Mouse (Mus musculus) ES-Bruce4 (cell line): ENCODE measurements around the gene Pcx. TPM values are rescaled to one million over a fixed set of nuclear protein-coding genes. Genes with fewer than 3 reads are reported as not detected.

Experiments
- H3K27ac ChIP-seq: 2 replicates; pipeline ENCODE4 v1.5.1; 2012; ENCODE audit warnings: low read length, inconsistent platforms; ENCODE audit not compliant: insufficient read depth
- H3K27me3 ChIP-seq: 2 replicates; pipeline ENCODE4 v1.6.1; 2012; ENCODE audit warnings: mild to moderate bottlenecking, low read length, inconsistent platforms; ENCODE audit not compliant: control insufficient read depth, poor library complexity, insufficient read depth, severe bottlenecking
- H3K36me3 ChIP-seq: 2 replicates; pipeline ENCODE4 v1.6.1; 2012; ENCODE audit warnings: inconsistent platforms, mild to moderate bottlenecking, low read length, moderate library complexity; ENCODE audit not compliant: control insufficient read depth, poor library complexity, insufficient read depth, severe bottlenecking
- H3K4me1 ChIP-seq: one replicate; pipeline ENCODE4 v1.8.1; 2011; ENCODE audit warnings: low read length; ENCODE audit not compliant: control insufficient read depth, insufficient read depth
- H3K4me3 ChIP-seq: 2 replicates; pipeline ENCODE4 v1.5.1; 2011; ENCODE audit warnings: low read depth, mild to moderate bottlenecking, low read length
- H3K9ac ChIP-seq: 2 replicates; pipeline ENCODE4 v1.6.1; 2012; ENCODE audit warnings: low read depth, mild to moderate bottlenecking, inconsistent platforms; ENCODE audit not compliant: poor library complexity, severe bottlenecking
- H3K9me3 ChIP-seq: replicated peaks from 2 replicates; pipeline ENCODE4 v1.6.1; 2012; ENCODE audit warnings: mild to moderate bottlenecking, low read length, inconsistent platforms; ENCODE audit not compliant: control insufficient read depth, poor library complexity, insufficient read depth, severe bottlenecking
- CTCF ChIP-seq: IDR thresholded peaks from one replicate; pipeline ENCODE4 v1.8.1; 2011; ENCODE audit warnings: low read depth, low read length
- EP300 ChIP-seq: IDR thresholded peaks from 2 replicates; pipeline ENCODE4 v1.6.1; 2011; ENCODE audit warnings: low read depth, low read length; ENCODE audit not compliant: insufficient read depth
- POLR2A ChIP-seq: IDR thresholded peaks from one replicate; pipeline ENCODE4 v1.8.1; 2011; ENCODE audit warnings: low read length; ENCODE audit not compliant: insufficient read depth
- polyA plus RNA-seq: library from polyadenylated mRNA; stranded (reverse); fragments of >200 nt; gene quantifications from 2 replicates; pipeline ENCODE4 v1.2.4, GENCODE M21; 2011; ENCODE audit warnings: low read depth; ENCODE audit not compliant: missing spikeins, insufficient read depth, insufficient read length

Gene Pcx
- polyA plus RNA-seq, 1 experiment, result 7.9 TPM

DNA sequence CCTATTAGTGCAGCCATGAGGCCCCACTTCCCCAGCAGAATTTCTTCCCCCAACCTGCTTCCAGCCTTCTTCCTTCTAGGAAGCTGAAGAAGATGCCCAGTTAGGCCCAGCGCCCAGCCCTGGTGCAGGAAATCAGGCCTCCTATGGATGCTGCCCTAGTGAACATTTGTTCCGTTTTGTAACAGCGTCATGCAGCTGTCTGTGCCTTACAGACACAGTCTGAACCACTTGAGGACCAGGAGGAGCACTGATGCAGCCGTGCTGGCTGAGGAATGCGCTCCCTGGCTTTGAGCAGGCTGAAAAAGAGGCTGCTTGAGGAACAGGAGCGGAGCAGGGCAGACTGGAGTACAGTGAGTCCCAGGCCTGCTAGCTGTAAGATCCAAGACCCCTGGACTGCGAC, 15.6 kb upstream of the Pcx start:
- H3K9me3 ChIP-seq, result no peaks in the 10 kb centered on the region
- no peak overlapping the region for H3K27ac ChIP-seq
- H3K4me3 ChIP-seq, result no peak overlapping the region
- H3K36me3 ChIP-seq, result no peaks in the 10 kb centered on the region
- H3K27me3 ChIP-seq, result no peaks in the 10 kb centered on the region
- H3K9ac ChIP-seq, result no peak overlapping the region
- H3K4me1 ChIP-seq, result no peaks in the 10 kb centered on the region
- TF ChIP-seq CTCF (no peak), EP300 (no peak)

DNA sequence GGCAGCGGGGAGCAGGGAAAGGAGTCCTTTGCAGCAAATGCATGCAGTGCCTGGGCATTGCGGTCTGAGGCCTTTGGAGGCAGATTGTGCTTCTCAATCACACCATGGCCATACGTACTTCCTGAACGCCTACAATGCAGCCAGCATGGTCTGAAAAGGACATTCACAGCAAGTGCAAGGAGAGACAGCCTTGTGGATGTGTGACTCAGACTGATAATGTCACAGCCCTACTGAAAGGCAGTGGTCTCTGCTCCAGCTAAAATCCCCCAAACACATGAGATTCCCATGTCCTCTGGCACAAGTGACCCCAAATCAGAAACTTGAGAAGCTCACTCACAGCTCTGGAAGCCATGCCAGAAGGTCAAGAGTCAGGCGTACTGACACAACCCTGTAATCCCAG, 14.5 kb upstream of the Pcx start:
- Histone ChIP-seq H3K36me3 (no peaks in the 10 kb centered on the region), H3K27ac (no peak overlapping the region), H3K9me3 (no peaks in the 10 kb centered on the region), H3K9ac (no peak overlapping the region), H3K27me3 (no peaks in the 10 kb centered on the region), H3K4me3 (no peak overlapping the region), H3K4me1 (no peaks in the 10 kb centered on the region)
- no peak for TF ChIP-seq CTCF
- no peak for TF ChIP-seq POLR2A
- TF ChIP-seq EP300, result no peak

DNA sequence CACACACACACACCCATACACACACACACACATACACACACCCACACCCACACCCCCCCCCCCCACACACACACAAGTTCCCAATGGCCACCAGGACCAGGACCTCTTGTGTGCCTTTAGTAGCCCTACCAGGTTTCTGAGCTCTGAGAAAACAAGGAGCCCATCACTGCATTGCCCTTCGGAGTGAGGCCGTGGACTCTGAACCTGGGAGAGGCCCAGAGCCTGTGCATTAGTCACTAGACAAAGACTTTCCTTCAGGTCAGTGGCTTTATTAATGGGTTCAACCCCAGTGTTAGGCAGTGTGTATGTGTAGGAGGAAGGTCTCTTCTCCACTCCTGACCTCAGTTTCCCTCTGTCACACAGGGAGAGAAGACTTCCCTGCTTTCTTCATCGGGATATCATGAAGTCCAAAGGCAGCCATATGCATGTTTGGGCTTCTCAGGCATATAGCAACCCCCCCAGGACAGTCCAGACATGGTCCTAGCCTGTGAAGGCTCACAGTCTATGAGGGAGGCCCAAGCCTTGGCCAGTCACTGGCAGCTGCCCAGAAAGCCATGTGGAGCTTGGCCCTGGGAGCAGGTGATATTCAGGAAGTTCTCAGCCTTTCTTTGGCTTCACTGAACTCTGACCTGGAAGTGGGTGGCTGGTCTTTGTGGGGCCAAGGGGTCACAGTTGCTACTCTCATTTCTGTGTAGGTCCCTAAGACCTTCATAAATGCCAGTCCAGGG, 13.6 kb upstream of the Pcx start:
- no peaks in the 10 kb centered on the region for H3K27me3 ChIP-seq
- no peaks in the 10 kb centered on the region for H3K36me3 ChIP-seq
- TF ChIP-seq CTCF (no peak), POLR2A (no peak), EP300 (no peak)
- no peak overlapping the region for H3K9ac ChIP-seq
- no peaks in the 10 kb centered on the region for H3K9me3 ChIP-seq
- no peaks in the 10 kb centered on the region for H3K4me1 ChIP-seq
- H3K27ac ChIP-seq, result no peak overlapping the region
- H3K4me3 ChIP-seq, result no peak overlapping the region

DNA sequence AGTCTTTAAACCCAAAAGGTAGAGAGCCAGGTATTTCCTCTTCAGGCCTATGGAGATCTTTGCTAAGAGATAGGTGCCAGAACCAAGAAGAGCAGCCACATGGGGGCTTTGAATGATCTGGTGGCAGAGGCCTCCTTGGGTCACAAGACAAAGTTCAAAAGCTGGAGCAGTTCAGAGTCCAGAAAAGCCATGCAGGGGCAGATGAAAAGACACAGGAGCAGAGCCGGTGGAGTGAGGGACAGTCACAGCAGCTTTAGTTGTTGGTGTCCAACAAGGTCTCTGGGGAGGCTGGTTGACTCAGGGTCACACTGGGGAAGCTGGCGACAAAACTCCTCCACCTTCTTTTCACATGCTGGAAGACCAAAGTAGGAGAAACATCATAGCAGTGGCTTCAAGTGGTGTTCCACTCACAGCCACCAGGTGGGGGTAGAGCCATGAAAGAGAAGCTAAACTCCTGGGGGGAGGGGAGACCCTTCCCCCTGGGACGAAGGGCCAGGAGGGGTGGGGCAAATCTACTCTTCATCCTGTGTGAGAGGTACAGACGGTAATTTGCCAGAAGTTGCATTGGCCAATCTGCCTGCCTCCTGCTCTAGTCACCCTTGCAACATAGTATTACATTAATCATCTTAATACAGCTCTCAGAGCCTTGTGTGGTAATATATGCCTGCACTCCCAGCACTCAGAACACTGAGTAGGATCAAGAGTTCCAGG, 12.9 kb upstream of the Pcx start:
- TF ChIP-seq CTCF (peak; percentile 84), EP300 (no peak)
- no peak overlapping the region for H3K27ac ChIP-seq
- H3K27me3 ChIP-seq, result no peaks in the 10 kb centered on the region
- H3K9ac ChIP-seq, result no peak overlapping the region
- H3K36me3 ChIP-seq, result no peaks in the 10 kb centered on the region
- no peaks in the 10 kb centered on the region for H3K4me1 ChIP-seq
- no peak overlapping the region for H3K4me3 ChIP-seq
- H3K9me3 ChIP-seq, result no peaks in the 10 kb centered on the region

DNA sequence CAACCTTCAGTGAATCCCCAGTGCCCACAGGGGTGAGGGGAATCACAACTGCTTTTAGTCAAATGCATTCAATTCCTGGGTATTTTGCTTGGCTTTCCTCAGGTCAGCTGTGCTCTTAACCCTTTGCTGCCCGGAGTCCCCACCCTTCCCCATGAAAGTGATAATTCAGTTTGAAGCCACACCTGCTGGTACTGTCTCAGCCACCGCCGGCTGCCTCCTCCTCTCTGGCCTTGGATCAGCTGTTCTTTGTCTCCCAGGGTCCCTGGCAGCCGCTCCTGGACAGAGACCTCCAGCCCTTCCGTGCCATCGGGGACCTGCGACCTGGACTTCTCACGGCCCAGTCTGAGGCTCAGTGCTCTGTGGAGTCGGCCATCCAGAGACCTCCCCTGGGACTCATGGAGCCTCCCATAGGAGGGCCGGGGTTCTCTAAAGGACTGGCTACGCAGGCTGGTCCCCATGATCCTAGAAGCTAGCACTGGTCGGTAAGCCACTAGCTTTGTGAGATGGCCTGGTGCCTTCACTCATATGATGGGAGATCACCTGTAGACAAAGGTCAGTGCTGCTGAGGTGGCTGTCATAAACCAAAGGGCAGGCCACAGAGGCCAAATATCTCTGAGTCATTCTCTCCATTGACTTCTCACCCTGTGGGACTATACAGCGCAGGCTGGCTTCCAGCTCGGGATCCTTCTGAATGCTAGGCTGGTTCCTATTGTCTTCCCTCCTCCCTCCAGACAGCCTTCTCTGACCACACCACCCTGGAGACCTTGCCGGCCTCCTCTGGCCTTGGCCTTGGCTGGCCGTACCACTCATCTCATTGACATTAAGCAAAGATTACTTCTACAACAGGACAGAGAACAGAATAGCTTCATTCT, 12.0 kb upstream of the Pcx start, which contains the start of gene 2010003K11Rik:
Gene 2010003K11Rik, minus strand, starts transcription at position 522 of the 872 bp plus-strand sequence.
- Histone ChIP-seq H3K9me3 (no peaks in the 10 kb centered on the region), H3K4me3 (no peak within 1 kb of the TSS), H3K27ac (no peak within 1 kb of the TSS), H3K9ac (no peak within 1 kb of the TSS), H3K36me3 (no peaks in the 10 kb centered on the region), H3K27me3 (no peaks in the 10 kb centered on the region), H3K4me1 (no peaks in the 10 kb centered on the region)
- TF ChIP-seq CTCF, result no peak
- TF ChIP-seq EP300, result no peak
- no peak for TF ChIP-seq POLR2A

DNA sequence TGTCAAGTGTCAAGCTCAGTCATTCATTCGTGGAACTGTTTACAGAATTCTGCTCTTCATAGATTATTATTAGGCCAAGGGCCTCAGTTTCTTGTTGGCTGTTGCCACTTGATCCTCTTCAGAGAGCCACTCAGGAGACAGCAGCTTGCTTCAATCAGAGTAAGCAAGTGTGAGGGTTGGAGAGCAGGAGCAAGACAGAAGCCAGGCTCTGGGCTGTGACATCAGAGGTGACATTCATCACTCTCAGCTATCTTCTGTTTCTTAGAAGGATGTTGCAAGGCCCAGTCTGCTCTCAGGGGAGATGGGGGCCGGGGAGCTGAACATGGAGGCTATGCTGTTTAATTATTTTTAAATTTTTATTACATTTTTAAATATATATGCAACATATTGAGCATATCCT, 7.6 kb upstream of the Pcx start:
- TF ChIP-seq POLR2A (no peak), CTCF (no peak), EP300 (no peak)
- Histone ChIP-seq H3K36me3 (no peaks in the 10 kb centered on the region), H3K9ac (no peak overlapping the region)

More for the DNA sequence above, 7.6 kb upstream of the Pcx start:
- Histone ChIP-seq H3K4me3 (no peak overlapping the region), H3K9me3 (no peaks in the 10 kb centered on the region), H3K4me1 (no peaks in the 10 kb centered on the region), H3K27me3 (no peaks in the 10 kb centered on the region), H3K27ac (no peak overlapping the region)
